Mouse (Mus musculus) limb, embryonic 11.5 days (tissue): ENCODE results near the gene Brip1. TPM values are rescaled to one million over a fixed set of nuclear protein-coding genes. Genes with fewer than 3 reads are reported as not detected.
"Not testable (repeated sequence)": the region's sequence is repeated elsewhere in the genome, so short reads cannot be mapped to it uniquely, and the experiment has no call there.

Experiments used
- ATAC-seq: fragments of 200-750 bp; cut with Nextera tagmentation; 2 replicates; pipeline ENCODE4 v1.8.0; 2017; ENCODE audit warnings: low read depth; ENCODE audit not compliant: insufficient number of reproducible peaks, low FRiP score, low TSS enrichment
- DNase-seq: peaks from one replicate; pipeline ENCODE4 v3.0.0-alpha.2; 2015; ENCODE audit warnings: low spot score
- H3K27ac ChIP-seq: fragments of 300-500 bp; sonication (generic); replicated peaks from 2 replicates; pipeline ENCODE4 v1.5.1; 2014; ENCODE audit warnings: low read depth, mild to moderate bottlenecking, low read length
- H3K27me3 ChIP-seq: fragments of 300-500 bp; sonication (generic); 2 replicates; pipeline ENCODE4 v1.6.1; 2014; ENCODE audit warnings: mild to moderate bottlenecking, low read length, mixed read lengths; ENCODE audit not compliant: control insufficient read depth, insufficient read depth
- H3K36me3 ChIP-seq: fragments of 300-500 bp; sonication (generic); 2 replicates; pipeline ENCODE4 v1.6.1; 2014; ENCODE audit warnings: mild to moderate bottlenecking, low read length, moderate library complexity, mixed read lengths; ENCODE audit not compliant: control insufficient read depth, insufficient read depth
- H3K4me1 ChIP-seq: fragments of 300-500 bp; sonication (generic); 2 replicates; pipeline ENCODE4 v1.6.1; 2014; ENCODE audit warnings: low read length, mixed read lengths; ENCODE audit not compliant: control insufficient read depth, insufficient read depth
- H3K4me2 ChIP-seq: fragments of 300-500 bp; sonication (generic); 2 replicates; pipeline ENCODE4 v1.6.1; 2014; ENCODE audit warnings: low read depth, mild to moderate bottlenecking, moderate library complexity; ENCODE audit not compliant: severe bottlenecking
- H3K4me3 ChIP-seq: fragments of 300-500 bp; sonication (generic); 2 replicates; pipeline ENCODE4 v1.5.1; 2014; ENCODE audit warnings: low read depth, low read length
- H3K9ac ChIP-seq: fragments of 300-500 bp; sonication (generic); 2 replicates; pipeline ENCODE4 v1.6.1; 2014; ENCODE audit warnings: mild to moderate bottlenecking, low read length
- H3K9me3 ChIP-seq: fragments of 300-500 bp; sonication (generic); 2 replicates; pipeline ENCODE4 v1.6.1; 2016; ENCODE audit warnings: low read length; ENCODE audit not compliant: control insufficient read depth
- WGBS: fragments of 180-500 bp; shearing (Covaris S2); extraction: QIAGEN DNeasy Blood & Tissue Kit; methylation state at CpG from one replicate; pipeline ENCODE4 v1.1.7; 2014; 5-methylcytosine and 5-hydroxymethylcytosine counted together
- polyA plus RNA-seq: library from polyadenylated mRNA; unstranded; fragments of >200 nt; fragmentation: Nextera tagmentation; extraction: Ambion mirVana; gene quantifications from 2 replicates; pipeline ENCODE4 v1.2.1, GENCODE M21; 2014

Brip1 gene
- polyA plus RNA-seq, 1 experiment from 2014 or later: 11.1 TPM

DNA sequence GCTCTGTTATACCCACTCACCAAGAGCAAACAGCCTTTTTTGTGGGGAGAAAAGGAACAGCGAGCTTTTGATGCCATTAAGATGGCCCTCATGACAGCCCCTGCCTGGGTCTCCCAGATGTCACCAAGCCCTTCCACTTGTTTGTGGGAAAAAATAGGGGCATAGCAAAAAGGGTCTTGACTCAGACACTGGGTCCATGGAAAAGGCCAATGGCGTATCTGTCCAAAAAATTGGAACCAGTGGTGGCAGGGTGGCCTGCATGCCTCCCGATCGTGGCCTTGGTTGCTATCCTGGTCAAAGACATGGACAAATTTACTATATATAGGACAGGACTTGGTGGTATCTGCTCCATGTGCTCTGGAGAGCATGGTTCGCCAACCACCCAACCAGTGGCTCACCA, 4.0 kb upstream of the Brip1 start:
- WGBS: 99% methylated on average over 5 of the region's 5 CpGs
- no peak for ATAC-seq
- no peak overlapping the region for H3K27ac ChIP-seq
- no peak overlapping the region for H3K4me2 ChIP-seq
- no peak overlapping the region for H3K9ac ChIP-seq
- H3K27me3 ChIP-seq: no peaks in the 10 kb centered on the region
- DNase-seq: no peak
- no peak overlapping the region for H3K4me3 ChIP-seq
- 0 out of 2 replicates have a peak, but pooled peaks cover 2% of the 10 kb centered on the region for H3K4me1 ChIP-seq
- peaks cover 51% of the 10 kb centered on the region for H3K36me3 ChIP-seq
- H3K9me3 ChIP-seq: peaks cover 12% of the 10 kb centered on the region; the same call in 1 of the 2 replicates

DNA sequence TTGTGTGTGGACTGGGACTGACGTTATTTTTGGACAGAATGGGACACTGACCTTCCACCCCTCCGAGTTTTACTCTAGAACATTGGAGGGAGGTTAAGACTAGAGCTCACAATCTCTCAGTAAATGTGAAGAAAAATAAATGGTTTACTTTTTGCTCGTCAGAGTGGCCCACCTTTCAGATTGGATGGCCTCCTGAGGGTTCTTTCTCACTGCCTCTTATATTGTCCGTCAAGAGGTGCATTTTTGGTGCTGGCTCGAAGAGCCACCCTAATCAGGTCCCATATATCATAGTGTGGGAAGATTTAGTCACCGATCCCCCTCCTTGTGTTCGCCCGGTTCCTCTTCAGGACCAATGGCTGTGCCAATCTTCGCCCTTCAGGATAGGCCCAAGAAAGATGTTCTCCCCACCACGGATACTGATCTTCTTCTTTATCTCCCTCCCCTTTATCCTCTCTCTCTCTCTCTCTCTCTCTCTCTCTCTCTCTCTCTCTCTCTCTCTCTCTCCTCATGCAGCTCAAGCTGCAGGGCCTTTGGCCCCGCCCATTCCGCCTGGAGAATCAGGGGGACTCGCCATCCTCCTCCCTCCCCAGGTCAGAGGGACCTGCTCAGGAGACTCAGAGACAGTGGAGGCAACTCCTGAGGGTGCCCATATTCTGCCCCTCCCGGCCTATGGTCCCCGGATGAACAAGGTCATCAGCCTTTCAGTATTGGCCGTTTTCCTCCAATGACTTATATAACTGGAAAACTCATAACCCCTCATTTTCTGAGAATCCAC, 1.1 kb upstream of the Brip1 start:
- Histone ChIP-seq H3K9ac (peak overlapping the region; percentile 73), H3K27me3 (no peaks in the 10 kb centered on the region), H3K4me3 (peak overlapping the region; percentile 84), H3K27ac (no peak overlapping the region), H3K4me2 (peak overlapping the region; percentile 60), H3K4me1 (0 out of 2 replicates have a peak, but pooled peaks cover 2% of the 10 kb centered on the region), H3K36me3 (peaks cover 35% of the 10 kb centered on the region), H3K9me3 (peaks cover 12% of the 10 kb centered on the region; the same call in 1 of the 2 replicates)
- ATAC-seq (no peak), DNase-seq (no peak)
- WGBS: 57% methylated on average over 16 of the region's 16 CpGs

DNA sequence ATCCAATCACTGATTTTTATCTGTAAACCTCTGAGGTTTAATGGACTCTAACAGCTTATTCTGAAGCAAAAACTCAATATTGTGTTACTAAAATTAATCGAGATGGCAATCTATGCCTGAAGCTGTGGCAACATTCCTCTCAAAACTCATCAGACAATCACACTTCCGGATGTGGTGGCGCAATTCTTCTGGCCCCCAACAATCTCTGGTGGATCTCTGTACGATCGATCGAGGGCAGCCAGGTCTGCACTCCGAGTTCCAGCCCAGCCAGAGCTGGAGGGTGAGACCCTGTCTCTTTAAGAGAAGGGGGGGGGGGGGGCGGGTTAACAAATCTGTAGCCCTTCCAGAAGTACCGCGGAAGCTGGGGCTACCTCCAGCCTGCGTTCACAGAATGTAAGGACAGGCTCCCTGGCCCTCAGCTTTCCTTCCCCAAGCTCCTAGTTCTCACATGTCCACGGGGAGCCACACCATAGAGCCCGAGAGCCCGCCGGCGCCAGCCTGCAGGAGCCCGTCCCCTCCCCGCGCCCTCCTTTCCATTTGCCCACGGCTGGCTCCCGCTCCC, 452 bp downstream of the Brip1 start:
- H3K36me3 ChIP-seq: peaks cover 22% of the 10 kb centered on the region
- H3K27me3 ChIP-seq: no peaks in the 10 kb centered on the region
- 0 out of 2 replicates have a peak, but pooled peaks cover 2% of the 10 kb centered on the region for H3K4me1 ChIP-seq
- H3K9me3 ChIP-seq: peaks cover 12% of the 10 kb centered on the region; the same call in 1 of the 2 replicates
- DNase-seq (no peak), ATAC-seq (peak; percentile 80)
- peak overlapping the region; percentile 83 for H3K27ac ChIP-seq
- H3K4me2 ChIP-seq: peak overlapping the region; percentile 66
- 1% methylated on average over 18 of the region's 21 CpGs for WGBS
- H3K9ac ChIP-seq: peak overlapping the region; percentile 70
- peak overlapping the region; percentile 84 for H3K4me3 ChIP-seq

DNA sequence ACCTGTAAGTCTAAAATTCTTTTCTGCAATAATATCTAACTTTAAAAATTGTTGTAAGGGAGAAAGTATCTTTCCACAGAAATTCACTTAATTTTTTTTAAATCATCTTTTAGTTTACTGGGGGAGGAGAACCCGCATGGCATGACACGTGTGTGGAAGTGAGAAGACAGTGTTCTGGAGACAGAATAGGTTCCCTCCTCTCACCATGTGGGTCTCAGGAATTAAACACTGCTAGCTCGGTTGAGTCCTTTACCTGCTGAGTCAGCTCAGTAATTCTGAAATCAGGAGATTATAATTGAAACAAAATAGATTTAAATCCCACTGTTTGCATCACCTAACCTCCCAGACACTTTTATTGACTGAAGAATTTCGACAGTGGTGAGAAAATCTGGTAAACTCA, 1.3 kb downstream of the Brip1 start:
- Histone ChIP-seq H3K27ac (no peak overlapping the region), H3K4me2 (no peak overlapping the region; the same call in 1 of the 2 replicates), H3K9ac (no peak overlapping the region), H3K36me3 (peaks cover 16% of the 10 kb centered on the region), H3K9me3 (peaks cover 8% of the 10 kb centered on the region; the same call in 1 of the 2 replicates), H3K4me1 (0 out of 2 replicates have a peak, but pooled peaks cover 2% of the 10 kb centered on the region), H3K27me3 (no peaks in the 10 kb centered on the region), H3K4me3 (no peak overlapping the region)
- 59% methylated on average over 4 of the region's 4 CpGs for WGBS
- DNase-seq (no peak), ATAC-seq (no peak)

DNA sequence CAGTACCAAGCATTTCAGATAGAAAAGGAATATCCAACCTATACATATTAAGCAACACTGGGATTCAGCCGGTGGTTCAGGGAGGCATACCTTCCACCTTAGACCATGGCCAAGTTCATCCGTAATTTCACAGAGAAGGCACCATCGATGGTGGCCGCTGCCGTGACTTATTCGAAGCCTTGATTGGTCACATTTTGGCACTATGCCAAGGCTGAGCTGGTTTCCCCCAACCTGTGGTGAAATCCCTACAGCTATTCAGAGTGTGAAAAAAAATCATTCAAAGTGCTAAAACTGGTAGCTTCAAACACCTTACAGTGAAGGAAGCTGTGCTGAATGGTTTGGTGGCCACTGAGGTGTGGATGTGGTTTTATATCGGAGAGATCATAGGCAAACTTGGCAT, 15.8 kb downstream of the Brip1 start:
- 94% methylated on average over 7 of the region's 7 CpGs for WGBS
- H3K4me1 ChIP-seq, H3K9ac ChIP-seq, H3K27me3 ChIP-seq, H3K4me2 ChIP-seq, H3K4me3 ChIP-seq, H3K27ac ChIP-seq, H3K9me3 ChIP-seq, DNase-seq, ATAC-seq, H3K36me3 ChIP-seq: not testable (repeated sequence)

DNA sequence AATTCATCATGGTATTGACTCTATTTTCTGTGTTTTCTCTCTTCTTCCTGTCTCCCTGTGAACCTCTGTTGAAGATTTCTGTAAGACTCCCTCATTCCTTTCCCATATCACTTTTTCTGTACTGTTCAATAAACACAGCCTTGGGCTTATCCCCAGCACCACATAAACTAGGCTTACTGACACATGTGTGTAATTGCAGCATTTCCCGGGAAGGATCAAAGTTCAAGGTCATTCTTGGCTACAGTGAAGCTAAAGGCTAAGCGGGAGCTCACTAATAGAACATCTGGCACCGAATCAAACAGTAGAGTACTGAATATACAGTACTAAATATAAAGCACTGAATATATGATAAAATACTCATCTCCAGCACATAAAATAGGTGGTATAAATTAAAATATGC, 25.2 kb downstream of the Brip1 start:
- Histone ChIP-seq H3K4me3 (no peak overlapping the region), H3K27me3 (no peaks in the 10 kb centered on the region), H3K9me3 (no peaks in the 10 kb centered on the region), H3K4me1 (no peaks in the 10 kb centered on the region), H3K4me2 (no peak overlapping the region), H3K36me3 (no peaks in the 10 kb centered on the region), H3K9ac (no peak overlapping the region), H3K27ac (no peak overlapping the region)
- 59% methylated on average over 3 of the region's 3 CpGs for WGBS
- ATAC-seq (no peak), DNase-seq (no peak)

DNA sequence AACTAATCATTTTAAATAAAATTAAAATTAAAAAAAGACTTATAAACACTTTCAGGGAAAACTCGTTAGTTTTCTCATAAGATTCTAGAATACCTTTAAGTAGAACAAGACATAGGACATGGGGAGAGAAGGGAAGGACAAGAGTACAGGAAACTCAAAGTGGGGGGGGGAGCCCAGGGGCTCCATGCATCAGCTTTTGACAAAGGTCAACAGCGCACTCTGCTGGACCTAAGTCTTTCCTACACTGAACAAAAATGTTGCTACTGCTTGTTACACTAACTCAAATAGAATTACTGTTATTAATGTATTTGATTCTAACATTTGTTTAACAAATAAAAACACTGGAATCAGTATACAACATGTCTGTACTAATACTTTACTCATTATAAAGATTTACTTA, 26.8 kb downstream of the Brip1 start:
- no peak overlapping the region for H3K27ac ChIP-seq
- no peaks in the 10 kb centered on the region for H3K27me3 ChIP-seq
- no peaks in the 10 kb centered on the region for H3K4me1 ChIP-seq
- ATAC-seq (no peak), DNase-seq (peak; percentile 69)
- H3K4me2 ChIP-seq: no peak overlapping the region
- no peaks in the 10 kb centered on the region for H3K9me3 ChIP-seq
- no peak overlapping the region for H3K9ac ChIP-seq
- WGBS: 49% methylated on average over 2 of the region's 2 CpGs
- no peak overlapping the region for H3K4me3 ChIP-seq
- no peaks in the 10 kb centered on the region for H3K36me3 ChIP-seq

DNA sequence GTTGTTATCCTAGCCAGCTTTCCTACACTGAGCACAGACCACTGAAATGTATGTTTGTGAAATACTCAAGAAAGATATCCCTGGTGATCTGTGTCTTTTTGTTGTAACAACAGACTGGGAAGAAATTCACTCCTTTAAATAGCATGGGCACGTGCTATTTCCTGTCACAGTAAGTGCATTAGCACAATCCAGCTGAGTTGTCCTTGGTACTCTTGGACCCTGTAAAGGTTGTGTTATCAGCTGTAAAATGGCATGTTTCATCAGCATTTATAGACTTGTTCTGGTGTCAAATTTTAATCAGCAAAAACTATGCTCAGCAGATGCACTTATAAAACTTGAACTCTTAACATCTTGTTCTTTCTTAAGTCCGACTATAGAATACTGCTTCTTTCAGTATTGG, 30.2 kb downstream of the Brip1 start:
- no peak overlapping the region for H3K27ac ChIP-seq
- H3K4me3 ChIP-seq: no peak overlapping the region
- H3K9ac ChIP-seq: no peak overlapping the region
- no peak for ATAC-seq
- H3K36me3 ChIP-seq: no peaks in the 10 kb centered on the region
- H3K4me2 ChIP-seq: no peak overlapping the region
- WGBS: 91% methylated on average over 2 of the region's 2 CpGs
- no peaks in the 10 kb centered on the region for H3K27me3 ChIP-seq
- H3K4me1 ChIP-seq: no peaks in the 10 kb centered on the region
- DNase-seq: no peak
- no peaks in the 10 kb centered on the region for H3K9me3 ChIP-seq
